Mouse (Mus musculus) thymus, adult 2 months (tissue): ENCODE measurements around the gene Upk1b. TPM values are rescaled to one million over a fixed set of nuclear protein-coding genes. Genes with fewer than 3 reads are reported as not detected.

Source experiments
- DNase-seq: peaks from one replicate; pipeline ENCODE4 v3.0.0; 2021
- H3K27ac ChIP-seq: fragments of 200-500 bp; 2 replicates; pipeline ENCODE4 v1.5.1; 2012; ENCODE audit warnings: low read length, control low read depth; ENCODE audit not compliant: control insufficient read depth, insufficient read depth
- H3K27me3 ChIP-seq: fragments of 200-500 bp; 2 replicates; pipeline ENCODE4 v1.6.1; 2012; ENCODE audit warnings: mild to moderate bottlenecking, low read length, moderate library complexity, mixed read lengths; ENCODE audit not compliant: control insufficient read depth, insufficient read depth
- H3K36me3 ChIP-seq: fragments of 200-500 bp; 2 replicates; pipeline ENCODE4 v1.6.1; 2012; ENCODE audit warnings: mild to moderate bottlenecking, low read length, moderate library complexity; ENCODE audit not compliant: control insufficient read depth, insufficient read depth
- H3K4me1 ChIP-seq: fragments of 200-500 bp; replicated peaks from 2 replicates; pipeline ENCODE4 v1.6.1; 2012; ENCODE audit warnings: low read length; ENCODE audit not compliant: control insufficient read depth, insufficient read depth
- H3K4me3 ChIP-seq: fragments of 200-500 bp; 2 replicates; pipeline ENCODE4 v1.5.1; 2012; ENCODE audit warnings: mild to moderate bottlenecking, low read length, control low read depth, moderate library complexity; ENCODE audit not compliant: control insufficient read depth, insufficient read depth
- CTCF ChIP-seq: fragments of 200-500 bp; IDR thresholded peaks from 2 replicates; pipeline ENCODE4 v1.5.1; 2012; ENCODE audit warnings: mild to moderate bottlenecking, control low read depth, low read length, moderate library complexity, borderline replicate concordance; ENCODE audit not compliant: control insufficient read depth, poor library complexity, insufficient read depth; ENCODE audit errors: extremely low read depth
- POLR2A ChIP-seq: fragments of 200-500 bp; IDR thresholded peaks from 2 replicates; pipeline ENCODE4 v1.6.1; 2012; ENCODE audit warnings: mild to moderate bottlenecking, low read length, control low read depth, moderate library complexity; ENCODE audit not compliant: control insufficient read depth, poor library complexity, insufficient read depth; ENCODE audit errors: extremely low read depth
- WGBS: fragments of 180-500 bp; shearing (Covaris S2); methylation state at CpG from one replicate; pipeline ENCODE4 v1.1.7; 2018; 5-methylcytosine and 5-hydroxymethylcytosine counted together
- polyA plus RNA-seq: library from polyadenylated mRNA; depleted of rRNA; stranded (reverse); fragments of >200 nt; gene quantifications from 2 replicates; pipeline ENCODE4 v1.2.3, GENCODE M21; 2012; rRNA removed

Upk1b gene
- polyA plus RNA-seq, 1 experiment = 2.9 TPM

GRCm38 (mm10) chr16:38728576-38729132 is 71.5 kb downstream of the Upk1b start:
- 96% methylated on average over 15 of the region's 15 CpGs for WGBS
- Histone ChIP-seq H3K27me3 (no peaks in the 10 kb centered on the region), H3K36me3 (no peaks in the 10 kb centered on the region), H3K4me3 (no peak overlapping the region), H3K4me1 (no peaks in the 10 kb centered on the region; the same call in 1 of the 2 replicates), H3K27ac (no peak overlapping the region)
- TF ChIP-seq CTCF (no peak), POLR2A (no peak)
- no peak for DNase-seq

- no peaks in the 10 kb centered on the region for H3K27me3 ChIP-seq
- H3K4me3 ChIP-seq = no peak overlapping the region
- H3K4me1 ChIP-seq = no peaks in the 10 kb centered on the region; the same call in 1 of the 2 replicates
- no peak for TF ChIP-seq CTCF
- TF ChIP-seq POLR2A = no peak
- no peak overlapping the region for H3K27ac ChIP-seq
- 45% methylated on average over 13 of the region's 13 CpGs for WGBS
- no peaks in the 10 kb centered on the region for H3K36me3 ChIP-seq
- DNase-seq = no peak
Measured at GRCm38 (mm10) chr16:38724974-38725373, 75.2 kb downstream of the Upk1b start.

GRCm38 (mm10) chr16:38724256-38724655 is 75.9 kb downstream of the Upk1b start:
- H3K27ac ChIP-seq = no peak overlapping the region
- TF ChIP-seq POLR2A = no peak
- TF ChIP-seq CTCF = no peak
- H3K4me3 ChIP-seq = no peak overlapping the region
- no peaks in the 10 kb centered on the region for H3K27me3 ChIP-seq
- H3K36me3 ChIP-seq = no peaks in the 10 kb centered on the region
- H3K4me1 ChIP-seq = no peaks in the 10 kb centered on the region
- 58% methylated on average over 8 of the region's 8 CpGs for WGBS
- no peak for DNase-seq

Other genes starting within 250 kb of the Upk1b start
- gene Tmem39a, start 241.6 kb downstream of the Upk1b start, polyA plus RNA-seq = 96.9 and 126 TPM in 2 replicates
- 10.2 and 11.4 TPM in 2 replicates for gene Arhgap31, start 87.1 kb downstream of the Upk1b start, polyA plus RNA-seq
- 2.1 TPM in 2 replicates for gene B4galt4, start 58.1 kb downstream of the Upk1b start, polyA plus RNA-seq
- not detected in 2 replicates for gene 4930435E12Rik, start 28.4 kb upstream of the Upk1b start, polyA plus RNA-seq
- 0.09 and 0.13 TPM in 2 replicates for gene Igsf11, start 92.3 kb upstream of the Upk1b start, polyA plus RNA-seq